Comparison of ENCODE assay signal across 8 mouse cellular contexts in genomic region chrX:153237304-153237919, GRCm38 (mm10). TPM values are rescaled to one million over a fixed set of nuclear protein-coding genes. Genes with fewer than 3 reads are reported as not detected.
A peak's percentile ranks its signal among the peaks of the same experiment; 100 is the strongest.
DNase-seq lines count a peak whose midpoint lies in the region; ATAC-seq and TF ChIP-seq lines count a peak whose summit lies in the region.

Klf8 (plus strand) TSS chrX:153237466.

- no peak within 1 kb of the TSS for H3K27ac ChIP-seq in kidney, embryonic 14.5 days (ENCODE audit: low read depth, low read length)
- H3K27ac ChIP-seq in forebrain, embryonic 13.5 days = no peak within 1 kb of the TSS; the same call in 1 of the 2 replicates
- no peak within 1 kb of the TSS for H3K27ac ChIP-seq in intestine, embryonic 16.5 days (ENCODE audit: low read length)
- H3K27ac ChIP-seq in liver, embryonic 15.5 days (replicated peaks) = no peak within 1 kb of the TSS
- no peak within 1 kb of the TSS; the same call in 1 of the 2 replicates for H3K27ac ChIP-seq in olfactory bulb, adult 2 months (ENCODE audit: insufficient read depth, low read depth, low read length)

- H3K9me3 ChIP-seq in kidney, embryonic 14.5 days (ENCODE audit: control insufficient read depth, low read length) = no peaks in the 10 kb centered on the region
- H3K9me3 ChIP-seq in forebrain, embryonic 13.5 days (replicated peaks) = no peaks in the 10 kb centered on the region
- no peaks in the 10 kb centered on the region for H3K9me3 ChIP-seq in intestine, embryonic 16.5 days (ENCODE audit: control insufficient read depth, low read length)
- no peaks in the 10 kb centered on the region for H3K9me3 ChIP-seq in liver, embryonic 15.5 days (replicated peaks)

- peak within 1 kb of the TSS; percentile 58 for H3K4me2 ChIP-seq in kidney, embryonic 14.5 days (replicated peaks; ENCODE audit: low read depth, low read length)
- peak within 1 kb of the TSS; percentile 58 for H3K4me2 ChIP-seq in forebrain, embryonic 13.5 days
- peak within 1 kb of the TSS; percentile 67 for H3K4me2 ChIP-seq in intestine, embryonic 16.5 days (ENCODE audit: low read depth, low read length)
- peak within 1 kb of the TSS; percentile 75 for H3K4me2 ChIP-seq in liver, embryonic 15.5 days

- no peaks in the 10 kb centered on the region for H3K36me3 ChIP-seq in kidney, embryonic 14.5 days (ENCODE audit: control insufficient read depth, insufficient read depth, low read length)
- no peaks in the 10 kb centered on the region for H3K36me3 ChIP-seq in forebrain, embryonic 13.5 days (ENCODE audit: poor library complexity, severe bottlenecking)
- no peaks in the 10 kb centered on the region for H3K36me3 ChIP-seq in intestine, embryonic 16.5 days (ENCODE audit: control insufficient read depth, insufficient read depth, low read length)
- H3K36me3 ChIP-seq in liver, embryonic 15.5 days (replicated peaks) = no peaks in the 10 kb centered on the region

- TF ChIP-seq POLR2A in brain, embryonic 14.5 days (IDR thresholded peaks at IDR 0.05; ENCODE audit: borderline replicate concordance, extremely low read depth, insufficient read depth, insufficient read length, poor library complexity, severe bottlenecking) = no peak
- no peak for TF ChIP-seq POLR2A in olfactory bulb, adult 2 months (IDR thresholded peaks at IDR 0.05; ENCODE audit: insufficient read depth, low read depth, low read length)

- 31% methylated on average over 17 of the region's 17 CpGs for WGBS in kidney, embryonic 14.5 days
- WGBS in forebrain, embryonic 13.5 days = 17% methylated on average over 17 of the region's 17 CpGs
- WGBS in intestine, embryonic 16.5 days = 20% methylated on average over 17 of the region's 17 CpGs
- 14% methylated on average over 17 of the region's 17 CpGs for WGBS in liver, embryonic 15.5 days (ENCODE audit: insufficient replicate concordance)
- 20% methylated on average over 17 of the region's 17 CpGs for WGBS in olfactory bulb, adult 2 months

- peak within 1 kb of the TSS; percentile 52 for H3K9ac ChIP-seq in kidney, embryonic 14.5 days (ENCODE audit: low read depth, low read length)
- peak within 1 kb of the TSS; percentile 67 for H3K9ac ChIP-seq in forebrain, embryonic 13.5 days
- peak within 1 kb of the TSS; percentile 57 for H3K9ac ChIP-seq in intestine, embryonic 16.5 days (ENCODE audit: low read depth, low read length)
- H3K9ac ChIP-seq in liver, embryonic 15.5 days = no peak within 1 kb of the TSS; the same call in 1 of the 2 replicates

- no peak for TF ChIP-seq CTCF in brain, embryonic 14.5 days (IDR thresholded peaks at IDR 0.05; ENCODE audit: borderline replicate concordance, extremely low read depth, insufficient read depth, insufficient read length)
- TF ChIP-seq CTCF in olfactory bulb, adult 2 months (IDR thresholded peaks at IDR 0.05; ENCODE audit: insufficient read depth, low read depth, low read length) = no peak

- no peaks in the 10 kb centered on the region for H3K4me1 ChIP-seq in kidney, embryonic 14.5 days (ENCODE audit: control insufficient read depth, insufficient read depth, low read length)
- H3K4me1 ChIP-seq in forebrain, embryonic 13.5 days = no peaks in the 10 kb centered on the region
- H3K4me1 ChIP-seq in intestine, embryonic 16.5 days (ENCODE audit: control insufficient read depth, insufficient read depth, low read length) = no peaks in the 10 kb centered on the region
- H3K4me1 ChIP-seq in liver, embryonic 15.5 days (replicated peaks) = peaks cover 14% of the 10 kb centered on the region
- peaks cover 2% of the 10 kb centered on the region; the same call in 1 of the 2 replicates for H3K4me1 ChIP-seq in olfactory bulb, adult 2 months (ENCODE audit: control insufficient read depth, insufficient read depth, low read length)

- peak; percentile 78 for ATAC-seq in kidney, embryonic 14.5 days (ENCODE audit: low FRiP score, low TSS enrichment)
- peak; percentile 86 for ATAC-seq in forebrain, embryonic 13.5 days
- peak; percentile 23; the same call in 1 of the 2 replicates for ATAC-seq in intestine, embryonic 16.5 days
- peak; percentile 62; the same call in 1 of the 2 replicates for ATAC-seq in liver, embryonic 15.5 days (ENCODE audit: insufficient read depth)
- no peak for ATAC-seq in activated CD4-positive, CD25-positive, alpha-beta regulatory T cell, adult 4 months

- peak within 1 kb of the TSS; percentile 52 for H3K4me3 ChIP-seq in kidney, embryonic 14.5 days (ENCODE audit: low read length)
- H3K4me3 ChIP-seq in forebrain, embryonic 13.5 days = peak within 1 kb of the TSS; percentile 54
- H3K4me3 ChIP-seq in intestine, embryonic 16.5 days (ENCODE audit: low read length) = peak within 1 kb of the TSS; percentile 56
- H3K4me3 ChIP-seq in liver, embryonic 15.5 days (replicated peaks) = peak within 1 kb of the TSS; percentile 57
- peak within 1 kb of the TSS; percentile 68 for H3K4me3 ChIP-seq in olfactory bulb, adult 2 months (ENCODE audit: insufficient read depth, low read depth, low read length)

- no peak for DNase-seq in kidney, adult 18-20 months
- peak; percentile 57 for DNase-seq in brain, embryonic 14.5 days (ENCODE audit: low read depth)

- peaks cover 3% of the 10 kb centered on the region; the same call in 1 of the 2 replicates for H3K27me3 ChIP-seq in kidney, embryonic 14.5 days (ENCODE audit: control insufficient read depth, insufficient read depth, low read length)
- no peaks in the 10 kb centered on the region for H3K27me3 ChIP-seq in forebrain, embryonic 13.5 days
- no peaks in the 10 kb centered on the region for H3K27me3 ChIP-seq in intestine, embryonic 16.5 days (replicated peaks; ENCODE audit: control insufficient read depth, insufficient read depth, low read length)
- H3K27me3 ChIP-seq in liver, embryonic 15.5 days = 0 out of 2 replicates have a peak, but pooled peaks cover 3% of the 10 kb centered on the region

RNA-seq across cellular contexts. Expression of gene Klf8, which starts in this region (rescaled TPM):
- 0.60 and 1.6 TPM in 2 replicates for polyA plus RNA-seq in kidney, embryonic 14.5 days (2014; fragmentation: Nextera tagmentation; extraction: Ambion mirVana)
- polyA plus RNA-seq in brain, embryonic 14.5 days (2012; rRNA removed) = 9.4 and 10.1 TPM in 2 replicates
- 3.4 and 3.6 TPM in 2 replicates for polyA plus RNA-seq in forebrain, embryonic 13.5 days (2015; fragmentation: Nextera tagmentation; extraction: Ambion mirVana)
- polyA plus RNA-seq in intestine, embryonic 16.5 days (2015; fragmentation: Nextera tagmentation; extraction: Ambion mirVana) = 0.37 and 0.50 TPM in 2 replicates
- polyA plus RNA-seq in liver, embryonic 15.5 days (2015; fragmentation: Nextera tagmentation; extraction: Ambion mirVana) = 0.15 and 0.22 TPM in 2 replicates
- polyA plus RNA-seq in olfactory bulb, adult 2 months (2012; ENCODE audit: insufficient read depth, insufficient read length, low replicate concordance, missing spikeins) = not detected in 2 replicates
- polyA plus RNA-seq in activated CD4-positive, CD25-positive, alpha-beta regulatory T cell, adult 4 months (2017; shearing (Covaris generic)) = under 1 TPM; 0.78 to 0.84 TPM

Comparison
In these comparisons a context has a peak if more than half of its experiments do, and no peak if none do; other contexts are left out.
1. Peak in ATAC-seq, H3K4me3 ChIP-seq, H3K9ac ChIP-seq and H3K4me2 ChIP-seq in intestine, embryonic 16.5 days; RNA of the gene not detected or under 1 TPM.
2. Peak in ATAC-seq, H3K4me3 ChIP-seq and H3K4me2 ChIP-seq in liver, embryonic 15.5 days; RNA of the gene not detected or under 1 TPM.